Mouse (Mus musculus) skeletal muscle tissue, adult 2 months (tissue): ENCODE results near the gene Xrra1.
"Not testable (repeated sequence)": the region's sequence is repeated elsewhere in the genome, so short reads cannot be mapped to it uniquely, and the experiment has no call there.

Experiments used
- DNase-seq: peaks from one replicate; pipeline ENCODE4 v3.0.0-alpha.2; 2012; ENCODE audit warnings: low read depth, low spot score

Xrra1 gene

DNA sequence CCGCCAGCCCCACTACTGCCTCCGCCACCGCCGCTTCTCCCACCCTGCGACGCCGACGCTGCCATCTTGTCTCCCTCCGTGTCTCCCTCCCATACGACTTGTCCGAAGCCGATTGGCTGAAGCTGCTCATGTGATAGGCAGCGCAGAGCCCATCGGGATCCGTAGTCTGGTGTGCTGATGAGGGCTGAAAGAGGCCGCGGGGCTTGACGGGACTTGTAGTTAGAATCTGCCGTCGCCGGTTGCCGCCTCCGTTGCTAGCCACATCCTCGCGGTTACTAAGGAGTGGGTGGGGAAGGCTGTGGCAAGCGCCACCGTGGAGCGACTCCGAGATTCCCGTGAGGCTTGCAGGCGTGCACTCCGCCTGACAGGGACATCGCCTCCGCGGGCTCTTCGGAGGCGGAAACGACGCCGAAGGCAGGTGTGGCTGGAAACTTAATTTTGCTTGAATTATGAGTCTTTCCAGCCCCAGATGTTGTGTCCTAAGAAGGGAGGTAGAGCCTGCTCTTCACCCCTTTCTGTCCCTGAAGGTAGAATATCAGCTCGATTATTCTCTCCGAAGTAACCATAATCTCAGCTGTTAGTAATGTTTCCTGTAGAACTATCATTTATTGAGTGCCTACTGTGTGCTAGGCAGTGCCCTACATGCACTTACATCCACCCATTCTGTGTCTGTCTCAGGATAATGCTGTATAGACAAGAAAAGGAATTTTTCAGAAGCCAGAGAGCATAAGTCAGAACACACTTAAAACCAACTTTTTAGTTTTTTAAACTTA is at the start of gene Xrra1:
TSS of gene Xrra1 (plus strand) at position 304 of the 773 bp plus-strand sequence.
- peak; percentile 97 for DNase-seq

GRCm38 (mm10) chr7:99810814-99811213 is 48.1 kb upstream of the Xrra1 start:
- no peak for DNase-seq

GRCm38 (mm10) chr7:99811661-99812060 is 47.3 kb upstream of the Xrra1 start:
- DNase-seq: no peak

GRCm38 (mm10) chr7:99813394-99813793 is 45.5 kb upstream of the Xrra1 start:
- DNase-seq: peak; percentile 15

DNA sequence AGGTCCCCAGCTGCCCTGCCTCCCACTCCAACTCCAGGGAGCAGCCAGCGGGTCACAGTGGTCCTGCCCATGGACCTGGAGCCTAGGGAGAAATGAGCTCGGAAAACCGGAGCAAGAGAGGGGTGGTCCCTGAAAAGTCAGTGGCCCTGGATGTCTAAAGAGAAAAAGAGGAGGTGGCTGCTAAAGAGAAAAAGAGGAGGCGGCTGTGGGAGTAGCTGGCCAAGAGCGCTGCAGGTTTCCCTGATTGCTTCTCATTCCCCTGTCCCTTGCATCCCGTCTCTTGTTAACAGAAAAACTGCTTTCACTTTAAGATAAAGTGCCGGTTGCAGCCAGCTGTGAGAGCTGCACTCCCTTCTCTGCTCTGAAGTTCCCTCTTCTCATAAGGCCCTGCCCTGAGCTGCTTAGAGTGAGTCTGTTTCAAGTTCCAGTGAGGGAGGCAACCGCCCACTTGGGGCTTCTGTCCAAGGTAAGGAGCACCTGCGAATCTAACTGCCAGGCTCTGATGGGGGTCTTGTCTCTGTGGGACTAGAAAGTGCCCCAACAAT is 40.7 kb upstream of the Xrra1 start:
- DNase-seq: not testable (repeated sequence)

DNA sequence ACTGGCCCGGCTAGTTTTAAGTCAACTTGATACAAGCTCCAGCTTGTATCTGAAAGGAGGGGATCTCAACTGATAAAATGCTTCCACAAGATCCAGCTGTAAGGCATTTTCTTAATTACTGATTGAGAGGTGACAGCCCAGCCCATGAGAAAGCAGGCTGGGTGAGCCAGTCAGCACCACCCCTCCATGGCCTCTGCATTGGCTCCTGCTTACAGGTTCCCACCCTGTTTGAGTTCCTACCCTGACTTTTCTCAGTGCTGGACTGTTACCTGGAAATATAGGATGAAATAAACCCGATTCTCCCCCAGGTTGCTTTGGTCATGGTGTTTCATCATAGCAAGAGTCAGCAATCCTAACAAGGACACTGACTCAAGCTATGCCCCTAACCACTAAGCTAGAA is 37.0 kb upstream of the Xrra1 start:
- DNase-seq: no peak

- no peak for DNase-seq
Observed at GRCm38 (mm10) chr7:99822426-99822825, 36.5 kb upstream of the Xrra1 start.

DNA sequence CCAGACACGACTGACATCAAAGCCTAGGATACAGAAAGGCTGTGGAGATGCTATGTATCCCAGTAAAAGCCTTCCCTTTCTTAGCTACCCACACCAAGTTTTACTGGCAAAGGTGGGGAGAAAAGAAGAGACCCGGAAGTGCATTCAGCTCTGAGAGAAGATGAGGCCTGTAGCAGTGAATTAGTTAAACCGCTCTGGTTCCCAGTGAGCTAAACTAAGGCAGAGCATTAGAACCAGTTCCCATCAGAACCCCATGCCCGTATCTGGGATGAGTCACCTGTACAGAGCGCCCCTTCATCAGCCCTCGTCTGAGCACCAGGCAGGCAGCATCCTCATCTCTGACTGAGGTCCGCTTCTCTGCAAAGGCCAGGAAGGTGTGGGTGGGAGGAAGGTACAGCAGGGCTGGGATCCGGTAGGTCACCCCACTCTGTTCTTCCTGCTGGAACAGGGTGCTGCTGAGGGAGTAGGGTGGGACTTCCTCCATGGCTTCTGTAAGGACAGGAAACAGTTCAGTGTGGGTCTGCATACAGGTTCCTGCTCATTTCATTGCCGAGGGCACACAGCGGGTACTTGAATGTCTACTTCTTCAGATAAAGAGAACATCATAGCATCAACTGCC is 35.8 kb upstream of the Xrra1 start:
- DNase-seq: no peak

GRCm38 (mm10) chr7:99824649-99825483 is 34.0 kb upstream of the Xrra1 start:
- DNase-seq: no peak

GRCm38 (mm10) chr7:99825511-99825910 is 33.4 kb upstream of the Xrra1 start:
- DNase-seq: no peak

DNA sequence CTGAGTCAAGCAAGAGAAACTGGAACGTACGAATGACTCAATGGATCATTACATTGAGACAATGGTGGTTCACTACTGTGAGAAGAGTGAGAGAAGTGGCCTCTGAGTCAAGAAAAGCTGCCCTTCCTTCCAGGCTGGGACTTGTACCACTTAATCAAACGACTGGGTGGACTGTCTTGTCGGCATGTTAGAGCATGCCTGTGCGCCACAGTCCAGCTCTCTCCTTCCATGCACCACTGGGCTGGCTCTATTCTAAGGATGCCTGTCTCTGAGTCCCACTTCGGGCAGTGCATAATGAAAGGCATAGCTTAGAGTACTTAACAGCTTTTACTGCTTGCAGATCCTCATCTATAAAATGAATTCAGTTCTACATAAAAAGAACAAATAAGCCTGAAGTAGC is 32.8 kb upstream of the Xrra1 start:
- DNase-seq: no peak

DNA sequence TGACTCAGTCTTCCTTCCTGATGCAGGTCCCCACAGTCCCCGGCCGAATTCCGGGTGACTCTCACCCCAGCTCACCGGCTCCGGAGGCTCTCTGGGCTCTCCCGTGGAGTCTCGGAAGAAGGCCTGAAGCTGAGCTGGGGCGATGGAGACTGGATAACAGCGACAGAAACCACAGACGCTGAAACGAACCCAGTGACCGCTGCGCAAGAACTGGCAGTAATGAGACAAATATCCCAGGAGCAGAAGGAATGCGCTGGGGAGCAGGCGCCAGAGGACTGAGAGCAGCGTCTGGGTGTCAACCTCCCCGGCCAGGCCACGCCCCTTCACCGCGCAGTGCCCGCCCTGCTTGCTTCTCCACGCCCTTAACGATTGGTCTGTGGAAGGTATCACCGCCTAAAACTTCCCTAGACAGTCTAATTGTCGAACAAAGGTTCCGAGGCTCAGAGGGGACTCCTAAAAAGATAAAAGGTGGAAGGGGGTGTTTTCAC is 30.8 kb upstream of the Xrra1 start, which contains the start of gene Neu3:
TSS of gene Neu3 (minus strand) at position 335 of the 488 bp plus-strand sequence.
- peak; percentile 87 for DNase-seq

DNA sequence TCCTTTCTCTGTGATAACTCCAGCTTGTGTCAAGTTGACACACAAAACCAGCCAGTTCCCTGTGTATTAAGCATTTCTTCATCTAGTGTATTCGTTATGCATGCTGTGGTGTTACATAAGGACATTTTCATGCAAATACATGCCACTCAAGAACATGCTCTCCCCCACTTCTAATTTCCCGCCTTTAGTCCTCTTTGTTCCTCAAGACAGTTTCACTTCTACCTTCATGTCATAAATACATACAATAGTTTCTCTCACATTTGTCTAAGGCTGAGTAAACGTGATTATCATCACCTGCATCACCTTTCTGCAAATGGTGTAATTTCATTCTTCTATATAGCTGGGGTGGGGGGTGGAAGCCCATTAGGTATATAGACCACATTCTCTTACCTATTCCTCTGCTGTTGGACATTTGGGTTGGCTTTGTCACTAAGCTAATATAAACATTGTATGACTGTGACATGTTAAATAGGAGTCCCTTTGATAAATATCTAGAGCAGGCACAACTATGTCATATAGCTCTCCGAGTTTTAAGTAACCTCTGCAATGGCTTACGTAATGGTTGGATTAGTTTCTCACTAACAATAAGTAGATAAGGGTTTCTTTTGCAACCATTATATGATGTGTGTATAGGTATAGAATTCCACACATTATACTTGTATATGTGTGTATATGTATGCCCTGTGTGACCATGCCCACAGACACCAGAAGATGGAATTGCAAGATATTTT is 25.6 kb upstream of the Xrra1 start:
- DNase-seq: no peak

GRCm38 (mm10) chr7:99833846-99834222 is 25.1 kb upstream of the Xrra1 start:
- DNase-seq: no peak

- DNase-seq: no peak
Observed at GRCm38 (mm10) chr7:99834314-99834853, 24.5 kb upstream of the Xrra1 start.

GRCm38 (mm10) chr7:99836781-99837180 is 22.1 kb upstream of the Xrra1 start:
- no peak for DNase-seq

DNA sequence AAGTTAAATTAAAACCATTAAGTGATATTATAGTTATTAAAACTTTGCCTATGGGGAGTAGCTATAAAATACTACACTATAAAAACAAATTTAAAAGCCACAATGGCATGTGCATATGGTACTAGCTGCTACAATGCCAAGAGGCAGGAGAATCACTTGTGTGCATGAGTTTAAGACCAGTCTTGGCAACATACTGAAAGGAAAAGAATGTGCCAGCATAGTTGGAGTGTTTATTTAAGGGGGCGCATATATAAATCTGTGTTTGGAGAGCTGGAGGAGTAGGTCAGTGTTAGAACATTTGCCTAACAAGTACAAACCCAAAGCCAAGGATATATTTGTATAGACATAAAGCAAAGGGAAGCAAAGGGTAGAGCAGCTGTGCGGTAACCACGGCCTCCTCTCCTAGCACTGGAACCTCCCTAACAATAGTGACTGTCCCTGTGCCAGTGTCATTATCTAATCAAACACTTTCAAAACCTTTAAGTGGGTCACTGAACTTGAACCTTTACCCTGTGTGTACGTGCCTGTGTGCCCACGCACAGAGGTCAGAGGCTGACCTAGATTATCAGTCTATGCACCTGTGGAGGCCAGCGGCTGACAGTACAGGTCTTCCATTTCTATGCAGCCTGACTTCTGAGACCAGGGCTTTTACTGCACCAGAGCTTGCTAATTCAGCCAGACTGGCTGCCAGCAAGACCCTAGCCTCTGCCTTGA is 21.4 kb upstream of the Xrra1 start:
- no peak for DNase-seq

DNA sequence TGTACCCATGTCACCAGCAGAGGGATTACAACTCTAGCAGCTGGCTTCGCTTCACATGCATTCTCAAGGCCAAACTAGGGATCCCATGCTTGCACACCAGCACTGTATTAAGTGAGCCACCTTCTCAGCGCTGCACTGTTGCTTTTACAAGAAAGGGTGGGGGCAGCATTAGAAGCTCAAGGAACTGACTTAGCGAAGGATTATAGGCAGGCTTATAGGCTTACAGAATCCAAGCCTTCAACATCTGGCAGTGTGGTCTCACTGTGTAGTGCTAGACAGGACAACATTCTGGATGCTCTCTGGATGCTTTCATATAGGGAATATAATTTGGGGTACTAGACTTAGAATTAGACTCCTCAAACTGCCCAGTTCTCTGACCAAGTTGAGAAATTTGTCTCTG is 20.7 kb upstream of the Xrra1 start:
- DNase-seq: no peak

DNA sequence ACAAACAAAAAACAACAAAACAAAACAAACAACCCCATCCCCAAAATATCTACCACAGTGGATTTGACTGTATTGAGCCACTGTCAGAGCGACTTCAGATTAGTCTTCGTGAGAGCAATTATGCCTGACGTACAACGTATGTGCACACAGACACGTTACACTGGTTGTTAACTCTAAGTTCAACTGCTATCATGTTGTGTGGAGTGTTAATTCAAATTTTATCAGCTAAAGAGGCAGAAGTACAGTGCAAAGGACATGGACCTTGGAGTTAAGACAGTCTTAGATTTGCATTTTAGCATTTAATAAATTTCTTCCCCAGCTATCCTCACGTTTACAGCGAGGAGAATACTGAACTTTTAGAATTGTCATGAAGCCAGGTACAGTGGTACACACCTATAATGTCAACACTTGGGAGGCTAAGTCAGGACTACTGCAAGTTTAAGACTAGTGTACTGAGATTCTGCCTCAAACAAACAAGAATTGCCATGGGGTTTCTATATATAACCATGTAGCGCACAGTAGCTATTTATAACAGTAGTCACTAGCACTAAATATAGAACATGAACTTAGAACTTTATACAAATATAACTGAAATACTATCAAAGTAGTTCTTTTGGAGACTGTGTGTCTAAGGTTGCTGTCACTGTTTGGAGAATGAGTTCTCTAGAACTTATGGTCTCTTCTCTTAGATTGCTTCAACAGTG is 13.2 kb upstream of the Xrra1 start:
- DNase-seq: peak; percentile 36

- no peak for DNase-seq
Observed at GRCm38 (mm10) chr7:99850534-99850933, 8.4 kb upstream of the Xrra1 start.
